Mouse (Mus musculus): ENCODE measurements at regions not wholly inside any gene's neighbourhood (a gene's known extent, or its start where the extent isn't known, plus 50 kb on each side); places are given as distances from the start of the nearest gene placed in this dataset.

DNA sequence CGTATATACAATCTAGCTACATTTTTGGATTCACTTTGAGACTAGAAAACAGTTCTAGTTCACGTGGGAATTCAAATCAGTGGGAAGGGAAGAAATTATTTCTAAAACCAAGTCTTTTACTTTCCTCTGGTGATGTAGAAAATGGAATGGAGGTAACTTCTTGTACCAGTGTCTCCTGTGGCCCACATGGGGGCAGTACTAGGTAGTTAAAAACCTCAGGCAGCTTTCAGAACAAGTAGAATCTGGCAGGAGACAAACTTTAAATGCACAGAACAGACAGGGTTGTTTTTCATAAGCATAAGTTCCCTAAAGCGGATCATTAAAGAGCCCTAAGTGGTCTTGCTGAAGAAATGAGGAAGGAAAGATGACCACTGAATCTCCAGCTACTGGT lies 855.2 kb upstream of the Stxbp6 start:
- intact Hi-C loops (cut with DNase I), result no loop called here
- DNase-seq, result peak; percentile 14 to 15

DNA sequence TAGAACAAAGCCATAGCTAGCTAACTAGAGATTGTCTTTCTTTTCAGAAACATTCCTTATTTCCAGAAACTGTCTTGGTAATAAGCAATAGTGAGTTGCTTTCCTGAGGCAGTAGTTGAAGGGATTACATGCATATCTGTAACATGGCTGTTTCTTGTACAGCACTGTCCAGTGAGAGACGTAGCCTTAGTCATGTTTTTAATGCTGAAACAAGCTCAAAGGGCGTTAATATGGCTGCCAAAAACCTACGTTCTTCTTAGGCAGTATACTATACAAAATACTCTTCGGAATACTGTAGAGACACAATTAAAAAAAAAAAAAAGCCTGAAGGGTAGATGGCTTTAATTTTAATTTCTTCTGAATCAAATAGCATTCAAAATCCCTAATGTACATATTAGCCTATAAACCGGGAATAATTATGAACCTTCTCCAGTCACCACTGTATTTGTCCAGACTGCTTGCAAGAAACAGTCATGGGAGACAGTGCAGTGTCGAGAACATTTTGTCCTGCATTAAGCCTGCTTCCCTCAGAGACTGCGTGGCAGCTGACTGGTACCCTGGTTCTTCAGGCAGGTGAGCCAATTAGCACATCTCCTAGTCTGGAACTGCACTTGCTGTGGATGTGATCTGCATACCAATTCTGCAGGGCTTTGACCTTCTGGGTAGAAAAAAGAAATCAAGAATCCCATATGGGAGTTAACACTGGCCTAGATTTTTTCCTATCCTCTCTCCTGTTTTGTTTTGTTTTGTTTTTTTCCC lies 854.7 kb upstream of the Stxbp6 start:
- no peak for DNase-seq
- intact Hi-C loops (cut with DNase I), result no loop called here

All from heart, postnatal 10 days (tissue).